Mouse (Mus musculus): ENCODE measurements at regions not wholly inside any gene's neighbourhood (a gene's known extent, or its start where the extent isn't known, plus 50 kb on each side); places are given as distances from the start of the nearest gene placed in this dataset.

- no peak overlapping the region for H3K27ac ChIP-seq (ENCODE audit: insufficient read depth, low read length)
- WGBS = 84% methylated on average over 5 of the region's 5 CpGs
- DNase-seq = no peak
- TF ChIP-seq CTCF (IDR thresholded peaks at IDR 0.05; ENCODE audit: borderline replicate concordance, insufficient read depth, low read depth, low read length) (no peak), POLR2A (IDR thresholded peaks at IDR 0.05; ENCODE audit: borderline replicate concordance, insufficient read depth, low read length) (no peak)
- no peak overlapping the region for H3K4me3 ChIP-seq (replicated peaks; ENCODE audit: insufficient read depth, low read depth, low read length)
- no peaks in the 10 kb centered on the region for H3K27me3 ChIP-seq (ENCODE audit: control insufficient read depth, insufficient read depth, low read length)
- no peaks in the 10 kb centered on the region for H3K4me1 ChIP-seq (ENCODE audit: control insufficient read depth, insufficient read depth, low read length)
These were observed 703.5 kb upstream of the Adgra3 start for GRCm38 (mm10) chr5:50762261-50762660.

- H3K27ac ChIP-seq (ENCODE audit: insufficient read depth, low read length) = no peak overlapping the region
- H3K4me1 ChIP-seq (ENCODE audit: control insufficient read depth, insufficient read depth, low read length) = no peaks in the 10 kb centered on the region
- WGBS = 89% methylated on average over 3 of the region's 3 CpGs
- TF ChIP-seq CTCF (IDR thresholded peaks at IDR 0.05; ENCODE audit: borderline replicate concordance, insufficient read depth, low read depth, low read length) (no peak), POLR2A (IDR thresholded peaks at IDR 0.05; ENCODE audit: borderline replicate concordance, insufficient read depth, low read length) (no peak)
- DNase-seq = no peak
- H3K27me3 ChIP-seq (ENCODE audit: control insufficient read depth, insufficient read depth, low read length) = no peaks in the 10 kb centered on the region
- no peak overlapping the region for H3K4me3 ChIP-seq (replicated peaks; ENCODE audit: insufficient read depth, low read depth, low read length)
These were observed 701.6 kb upstream of the Adgra3 start for GRCm38 (mm10) chr5:50760386-50760785.

GRCm38 (mm10) chr5:50752766-50753165 lies 694.0 kb upstream of the Adgra3 start:
- no peak for TF ChIP-seq POLR2A (IDR thresholded peaks at IDR 0.05; ENCODE audit: borderline replicate concordance, insufficient read depth, low read length)
- TF ChIP-seq CTCF (IDR thresholded peaks at IDR 0.05; ENCODE audit: borderline replicate concordance, insufficient read depth, low read depth, low read length) = peak; percentile 33; the same call in 1 of the 2 replicates
- no peak overlapping the region for H3K4me3 ChIP-seq (replicated peaks; ENCODE audit: insufficient read depth, low read depth, low read length)
- 61% methylated on average over 1 of the region's 1 CpGs for WGBS
- H3K27ac ChIP-seq (ENCODE audit: insufficient read depth, low read length) = no peak overlapping the region
- no peak for DNase-seq
- H3K27me3 ChIP-seq (ENCODE audit: control insufficient read depth, insufficient read depth, low read length) = no peaks in the 10 kb centered on the region
- H3K4me1 ChIP-seq (ENCODE audit: control insufficient read depth, insufficient read depth, low read length) = no peaks in the 10 kb centered on the region

GRCm38 (mm10) chr5:50751358-50751757 lies 692.6 kb upstream of the Adgra3 start:
- TF ChIP-seq CTCF (IDR thresholded peaks at IDR 0.05; ENCODE audit: borderline replicate concordance, insufficient read depth, low read depth, low read length) = no peak
- no peak for TF ChIP-seq POLR2A (IDR thresholded peaks at IDR 0.05; ENCODE audit: borderline replicate concordance, insufficient read depth, low read length)
- no peak overlapping the region for H3K4me3 ChIP-seq (replicated peaks; ENCODE audit: insufficient read depth, low read depth, low read length)
- H3K27ac ChIP-seq (ENCODE audit: insufficient read depth, low read length) = no peak overlapping the region
- WGBS = 64% methylated on average over 3 of the region's 3 CpGs
- H3K4me1 ChIP-seq (ENCODE audit: control insufficient read depth, insufficient read depth, low read length) = no peaks in the 10 kb centered on the region
- H3K27me3 ChIP-seq (ENCODE audit: control insufficient read depth, insufficient read depth, low read length) = no peaks in the 10 kb centered on the region
- DNase-seq = no peak

GRCm38 (mm10) chr5:50743030-50743429 lies 684.2 kb upstream of the Adgra3 start:
- no peak for DNase-seq
- H3K27me3 ChIP-seq (ENCODE audit: control insufficient read depth, insufficient read depth, low read length) = no peaks in the 10 kb centered on the region
- no peak overlapping the region for H3K4me3 ChIP-seq (replicated peaks; ENCODE audit: insufficient read depth, low read depth, low read length)
- WGBS = 81% methylated on average over 5 of the region's 5 CpGs
- H3K27ac ChIP-seq (ENCODE audit: insufficient read depth, low read length) = no peak overlapping the region
- no peaks in the 10 kb centered on the region for H3K4me1 ChIP-seq (ENCODE audit: control insufficient read depth, insufficient read depth, low read length)
- no peak for TF ChIP-seq POLR2A (IDR thresholded peaks at IDR 0.05; ENCODE audit: borderline replicate concordance, insufficient read depth, low read length)
- TF ChIP-seq CTCF (IDR thresholded peaks at IDR 0.05; ENCODE audit: borderline replicate concordance, insufficient read depth, low read depth, low read length) = no peak

- Histone ChIP-seq H3K27me3 (ENCODE audit: control insufficient read depth, insufficient read depth, low read length) (no peaks in the 10 kb centered on the region), H3K4me1 (ENCODE audit: control insufficient read depth, insufficient read depth, low read length) (no peaks in the 10 kb centered on the region), H3K27ac (ENCODE audit: insufficient read depth, low read length) (no peak overlapping the region), H3K4me3 (replicated peaks; ENCODE audit: insufficient read depth, low read depth, low read length) (no peak overlapping the region)
- DNase-seq = no peak
- TF ChIP-seq POLR2A (IDR thresholded peaks at IDR 0.05; ENCODE audit: borderline replicate concordance, insufficient read depth, low read length) (no peak), CTCF (IDR thresholded peaks at IDR 0.05; ENCODE audit: borderline replicate concordance, insufficient read depth, low read depth, low read length) (no peak)
- 30% methylated on average over 3 of the region's 3 CpGs for WGBS
These were observed 674.9 kb upstream of the Adgra3 start for GRCm38 (mm10) chr5:50733711-50734110.

- Histone ChIP-seq H3K4me3 (replicated peaks; ENCODE audit: insufficient read depth, low read depth, low read length) (no peak overlapping the region), H3K27ac (ENCODE audit: insufficient read depth, low read length) (no peak overlapping the region), H3K27me3 (ENCODE audit: control insufficient read depth, insufficient read depth, low read length) (no peaks in the 10 kb centered on the region), H3K4me1 (ENCODE audit: control insufficient read depth, insufficient read depth, low read length) (no peaks in the 10 kb centered on the region)
- WGBS = 50% methylated on average over 1 of the region's 1 CpGs
- TF ChIP-seq CTCF (IDR thresholded peaks at IDR 0.05; ENCODE audit: borderline replicate concordance, insufficient read depth, low read depth, low read length) (no peak), POLR2A (IDR thresholded peaks at IDR 0.05; ENCODE audit: borderline replicate concordance, insufficient read depth, low read length) (no peak)
- DNase-seq = no peak
These were observed 669.7 kb upstream of the Adgra3 start for GRCm38 (mm10) chr5:50728337-50729003.

GRCm38 (mm10) chr5:50706945-50707663 lies 648.3 kb upstream of the Adgra3 start:
- Histone ChIP-seq H3K4me1 (ENCODE audit: control insufficient read depth, insufficient read depth, low read length) (no peaks in the 10 kb centered on the region), H3K27me3 (ENCODE audit: control insufficient read depth, insufficient read depth, low read length) (no peaks in the 10 kb centered on the region), H3K4me3 (replicated peaks; ENCODE audit: insufficient read depth, low read depth, low read length) (no peak overlapping the region), H3K27ac (ENCODE audit: insufficient read depth, low read length) (no peak overlapping the region)
- no peak for DNase-seq
- 74% methylated on average over 2 of the region's 2 CpGs for WGBS
- TF ChIP-seq CTCF (IDR thresholded peaks at IDR 0.05; ENCODE audit: borderline replicate concordance, insufficient read depth, low read depth, low read length) (no peak), POLR2A (IDR thresholded peaks at IDR 0.05; ENCODE audit: borderline replicate concordance, insufficient read depth, low read length) (no peak)

Measured in cerebellum, adult 2 months (tissue).